Mouse (Mus musculus) brain, embryonic 14.5 days (tissue): ENCODE results near the gene Rassf1. TPM values are rescaled to one million over a fixed set of nuclear protein-coding genes. Genes with fewer than 3 reads are reported as not detected.

Experiments
- DNase-seq: peaks from one replicate; pipeline ENCODE4 v3.0.0-alpha.2; 2011; ENCODE audit warnings: low read depth
- CTCF ChIP-seq: fragments of 200-500 bp; IDR thresholded peaks from 2 replicates; pipeline ENCODE4 v1.5.1; 2012; ENCODE audit warnings: inconsistent platforms, mild to moderate bottlenecking, moderate library complexity, borderline replicate concordance; ENCODE audit not compliant: insufficient read depth, insufficient read length; ENCODE audit errors: extremely low read depth
- POLR2A ChIP-seq: fragments of 200-500 bp; IDR thresholded peaks from 2 replicates; pipeline ENCODE4 v1.6.1; 2012; ENCODE audit warnings: mild to moderate bottlenecking, inconsistent platforms, borderline replicate concordance; ENCODE audit not compliant: poor library complexity, insufficient read depth, insufficient read length, severe bottlenecking; ENCODE audit errors: extremely low read depth
- polyA plus RNA-seq: library from polyadenylated mRNA; depleted of rRNA; stranded (reverse); fragments of >200 nt; gene quantifications from 2 replicates; pipeline ENCODE4 v1.2.3, GENCODE M21; 2012; rRNA removed

The Rassf1 gene
- polyA plus RNA-seq, 1 experiment: 31.5 TPM

DNA sequence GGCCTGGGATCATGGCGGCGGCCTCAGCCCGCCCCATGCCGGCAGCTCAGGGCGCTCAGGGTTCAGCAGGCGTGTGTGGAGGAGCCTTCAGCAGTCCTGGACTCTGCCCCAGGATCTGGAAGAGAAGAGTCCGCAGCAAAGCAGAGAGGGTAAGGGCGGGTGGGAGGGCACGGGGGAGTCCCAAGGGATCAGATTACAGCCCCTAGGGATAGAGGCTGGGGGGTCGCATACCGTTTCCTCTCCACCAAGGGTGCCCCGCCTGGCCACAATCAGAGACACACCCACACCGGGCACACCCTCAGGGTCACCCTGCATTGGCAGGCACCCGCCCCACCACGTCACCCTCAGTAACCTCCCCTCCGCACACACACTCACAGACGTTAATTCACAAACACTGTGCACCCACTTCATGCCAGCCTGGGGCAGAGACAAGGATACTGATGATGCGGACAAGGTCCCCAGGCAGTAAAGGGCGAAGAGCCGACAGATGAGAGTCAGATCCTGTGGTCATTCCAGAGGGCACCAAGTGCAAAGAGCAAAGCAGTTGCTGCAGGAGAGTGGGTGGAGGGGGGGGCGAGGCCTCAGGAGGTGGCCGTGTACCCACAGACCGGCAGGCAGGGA, 53.8 kb downstream of the Rassf1 start:
- DNase-seq: no peak
- TF ChIP-seq POLR2A: no peak
- no peak for TF ChIP-seq CTCF

DNA sequence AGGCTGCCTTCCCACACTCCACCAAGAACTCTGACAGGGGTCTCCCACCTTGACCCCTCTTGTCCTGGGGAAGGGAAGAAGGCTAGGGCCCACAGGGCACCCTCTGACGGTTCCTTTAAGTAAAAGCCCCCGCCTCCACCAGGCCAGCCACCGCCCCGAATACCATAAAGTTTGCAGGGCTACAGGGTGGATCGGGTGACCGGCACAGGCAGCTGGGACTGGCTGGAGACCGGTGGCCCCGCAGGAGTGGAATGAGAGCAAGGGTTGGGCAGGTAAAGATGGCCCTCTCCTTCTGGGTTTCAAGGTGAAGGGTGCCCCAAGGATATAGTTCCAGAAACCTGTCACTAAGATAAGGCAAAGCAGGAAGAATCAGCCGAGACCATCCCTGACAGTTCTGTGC, 55.2 kb downstream of the Rassf1 start:
- DNase-seq: no peak

GRCm38 (mm10) chr9:107607036-107607435, 55.7 kb downstream of the Rassf1 start:
- DNase-seq: no peak

More for the DNA sequence above, 55.2 kb downstream of the Rassf1 start:
- TF ChIP-seq POLR2A (no peak), CTCF (no peak)

DNA sequence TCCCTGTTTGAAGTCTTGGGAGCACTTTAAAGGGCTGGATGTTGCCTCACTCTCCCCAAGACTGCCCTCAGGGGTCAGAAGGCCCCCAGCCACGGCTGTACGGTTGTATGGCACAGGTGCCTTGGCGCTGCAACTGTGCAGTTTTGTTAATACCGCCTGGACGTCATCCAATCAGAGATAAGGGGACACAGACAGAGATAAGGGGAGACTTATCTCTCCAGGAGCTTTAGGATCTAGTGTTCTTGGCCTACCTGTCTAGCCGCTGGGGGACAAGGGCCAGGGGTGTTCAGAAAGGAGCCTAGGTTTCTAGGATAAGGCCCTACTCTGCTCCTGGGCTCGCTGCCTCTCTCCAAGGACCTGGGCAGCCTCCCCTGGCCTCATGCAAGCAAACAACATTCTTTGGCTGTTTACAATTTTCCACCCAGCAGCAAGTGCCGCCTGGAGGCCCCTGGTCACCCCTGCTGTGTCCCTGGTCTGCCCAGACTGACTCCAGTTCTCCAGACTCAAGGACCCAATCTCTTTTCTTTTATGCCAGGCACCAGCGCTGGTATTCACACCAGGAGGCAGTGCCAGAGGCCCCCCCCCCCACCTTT, 56.4 kb downstream of the Rassf1 start:
- no peak for DNase-seq
- TF ChIP-seq CTCF: no peak
- TF ChIP-seq POLR2A: no peak

More at GRCm38 (mm10) chr9:107607036-107607435, 55.7 kb downstream of the Rassf1 start:
- TF ChIP-seq CTCF: no peak
- TF ChIP-seq POLR2A: no peak

DNA sequence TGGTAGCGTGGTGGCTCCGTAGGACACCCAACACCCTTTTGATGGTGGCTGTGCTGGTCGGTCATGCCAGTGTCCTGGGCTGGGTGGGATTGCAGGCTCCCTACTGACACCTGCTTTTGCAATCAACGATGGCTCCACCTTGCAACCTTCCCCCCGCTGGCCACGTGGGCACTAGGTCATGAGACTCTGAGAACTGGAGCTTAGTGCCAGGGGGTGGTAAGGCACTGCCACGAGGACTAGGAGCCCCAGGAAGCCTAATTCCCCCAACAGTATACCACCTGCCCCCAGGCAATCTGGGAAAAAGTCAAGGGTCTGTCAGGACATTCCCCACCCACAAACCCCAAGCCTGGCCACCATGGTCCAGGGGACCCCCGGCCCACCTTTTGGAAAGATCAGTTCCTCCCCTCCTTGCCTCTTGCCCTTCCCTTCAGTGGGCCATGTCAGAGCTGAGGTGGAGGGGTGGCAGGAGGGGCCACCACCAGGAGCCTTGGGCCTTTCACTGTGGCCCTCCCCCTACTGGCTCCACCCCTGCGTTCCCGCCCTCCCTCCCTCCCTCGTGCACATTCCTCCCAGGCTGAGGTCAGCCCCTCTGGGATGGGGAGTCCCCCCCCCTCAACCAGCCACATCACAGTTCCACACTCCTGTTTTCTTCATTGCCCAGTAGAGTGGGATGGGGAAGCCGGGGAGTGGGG, 57.5 kb downstream of the Rassf1 start, which contains the start of gene Sema3b:
TSS of gene Sema3b (minus strand) at position 489 of the 692 bp plus-strand sequence.
- TF ChIP-seq POLR2A (no peak), CTCF (no peak)
- DNase-seq: peak; percentile 46

GRCm38 (mm10) chr9:107609433-107609830, 58.1 kb downstream of the Rassf1 start:
- TF ChIP-seq POLR2A: no peak
- TF ChIP-seq CTCF: no peak

GRCm38 (mm10) chr9:107611456-107612190, 60.3 kb downstream of the Rassf1 start:
- TF ChIP-seq POLR2A (no peak), CTCF (no peak)
- DNase-seq: peak; percentile 40

More at GRCm38 (mm10) chr9:107609433-107609830, 58.1 kb downstream of the Rassf1 start:
- no peak for DNase-seq

Other genes with a start within 250 kb of the Rassf1 start
- gene Hemk1, start 213.2 kb upstream of the Rassf1 start, polyA plus RNA-seq: 29.5 and 35.9 TPM in 2 replicates
- 6.2 and 8.6 TPM in 2 replicates for gene 6430571L13Rik, start 211.0 kb upstream of the Rassf1 start, polyA plus RNA-seq
- 105 and 143 TPM in 2 replicates for gene Cacna2d2, start 151.9 kb upstream of the Rassf1 start, polyA plus RNA-seq
- 37.3 and 42.1 TPM in 2 replicates for gene Tmem115, start 17.6 kb upstream of the Rassf1 start, polyA plus RNA-seq
- 34.3 and 45.7 TPM in 2 replicates for gene Cyb561d2, start 9.4 kb upstream of the Rassf1 start, polyA plus RNA-seq
- 74.5 and 109 TPM in 2 replicates for gene Nprl2, start 9.3 kb upstream of the Rassf1 start, polyA plus RNA-seq
- 7.4 and 8.4 TPM in 2 replicates for gene Zmynd10, start 4.3 kb upstream of the Rassf1 start, polyA plus RNA-seq
- 97.6 and 109 TPM in 2 replicates for gene Tusc2, start 11.7 kb downstream of the Rassf1 start, polyA plus RNA-seq
- gene Hyal2, start 16.4 kb downstream of the Rassf1 start, polyA plus RNA-seq: 50.6 and 55.4 TPM in 2 replicates
- gene Hyal1, start 25.4 kb downstream of the Rassf1 start, polyA plus RNA-seq: 3.3 and 5.6 TPM in 2 replicates
- 28.8 and 32.4 TPM in 2 replicates for gene Naa80, start 27.3 kb downstream of the Rassf1 start, polyA plus RNA-seq
- gene Hyal3, start 29.3 kb downstream of the Rassf1 start, polyA plus RNA-seq: 1.2 and 1.6 TPM in 2 replicates
- 21.4 and 29.6 TPM in 2 replicates for gene Ifrd2, start 36.1 kb downstream of the Rassf1 start, polyA plus RNA-seq
- gene Sema3b, start 57.7 kb downstream of the Rassf1 start, polyA plus RNA-seq: 3.9 and 6.7 TPM in 2 replicates
- gene Gnai2, start 83.8 kb downstream of the Rassf1 start, polyA plus RNA-seq: 488 and 561 TPM in 2 replicates
- gene Slc38a3, start 118.0 kb downstream of the Rassf1 start, polyA plus RNA-seq: 79.7 and 82.3 TPM in 2 replicates
- gene Gnat1, start 128.2 kb downstream of the Rassf1 start, polyA plus RNA-seq: 0.39 and 0.48 TPM in 2 replicates
- gene Sema3f, start 158.9 kb downstream of the Rassf1 start, polyA plus RNA-seq: 163 and 176 TPM in 2 replicates
- gene Rbm5, start 219.4 kb downstream of the Rassf1 start, polyA plus RNA-seq: 183 and 228 TPM in 2 replicates